Mouse (Mus musculus): Measurements from ENCODE around the gene Plcl2.
A peak's percentile ranks its signal among the peaks of the same experiment; 100 is the strongest.
"Not testable (repeated sequence)": the region's sequence is repeated elsewhere in the genome, so short reads cannot be mapped to it uniquely, and the experiment has no call there.

Gene Plcl2

DNA sequence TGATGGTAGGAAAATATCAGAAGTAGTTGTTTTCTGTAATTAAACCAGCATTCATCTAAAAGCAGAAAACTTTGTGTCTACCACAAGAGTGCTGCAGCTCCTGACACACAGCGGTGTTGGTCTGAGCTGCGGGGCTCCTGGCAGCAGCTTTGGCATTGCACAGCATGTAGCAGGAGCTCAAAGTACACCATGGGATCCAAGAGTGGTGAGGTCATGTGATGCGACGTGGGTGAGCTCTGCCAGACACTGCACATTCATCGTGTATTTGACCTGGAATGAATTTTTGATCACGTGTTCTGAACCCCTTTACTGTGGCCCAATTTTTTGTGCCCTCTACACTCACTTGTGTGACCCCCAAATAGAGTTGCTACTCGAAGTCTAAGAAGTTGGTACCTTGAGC, 6.1 kb upstream of the Plcl2 start:
- no peak for DNase-seq

DNA sequence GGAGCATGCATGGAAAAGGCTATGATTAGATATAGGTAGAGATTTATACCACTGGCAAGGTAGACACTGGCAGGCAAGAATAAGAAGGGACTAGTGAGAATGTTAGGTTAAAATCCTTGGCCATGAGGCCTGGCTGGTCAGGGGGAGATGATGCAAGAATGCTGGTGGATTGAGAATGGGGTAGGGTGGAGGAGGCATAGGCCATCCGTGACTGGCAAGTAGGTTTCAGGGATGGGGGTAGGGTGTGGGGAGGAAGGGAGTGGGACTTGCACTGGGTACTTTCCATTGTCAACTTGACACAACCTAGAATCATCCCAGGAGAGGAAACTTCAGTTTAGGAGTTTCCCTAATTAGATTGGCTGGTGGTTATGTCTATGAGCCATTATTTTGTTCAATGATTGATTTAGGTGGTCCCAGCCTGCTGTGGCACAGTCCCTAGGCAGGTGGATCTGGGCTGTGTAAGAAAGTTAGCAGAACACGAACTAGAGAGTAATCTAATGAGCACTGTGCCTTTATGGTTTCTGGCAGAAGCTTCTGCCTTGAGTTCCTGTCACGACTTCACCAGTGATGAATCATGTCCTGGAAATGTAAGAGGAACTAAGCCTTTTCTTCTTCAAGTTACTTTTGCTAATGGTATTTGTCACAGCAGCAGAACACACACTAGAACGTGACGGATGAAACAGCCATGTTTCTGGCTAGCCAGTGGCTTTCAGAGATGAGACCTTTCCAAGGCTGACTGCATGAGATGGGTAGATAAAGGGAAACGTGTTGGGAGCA, 4.9 kb upstream of the Plcl2 start:
- no peak for DNase-seq

DNA sequence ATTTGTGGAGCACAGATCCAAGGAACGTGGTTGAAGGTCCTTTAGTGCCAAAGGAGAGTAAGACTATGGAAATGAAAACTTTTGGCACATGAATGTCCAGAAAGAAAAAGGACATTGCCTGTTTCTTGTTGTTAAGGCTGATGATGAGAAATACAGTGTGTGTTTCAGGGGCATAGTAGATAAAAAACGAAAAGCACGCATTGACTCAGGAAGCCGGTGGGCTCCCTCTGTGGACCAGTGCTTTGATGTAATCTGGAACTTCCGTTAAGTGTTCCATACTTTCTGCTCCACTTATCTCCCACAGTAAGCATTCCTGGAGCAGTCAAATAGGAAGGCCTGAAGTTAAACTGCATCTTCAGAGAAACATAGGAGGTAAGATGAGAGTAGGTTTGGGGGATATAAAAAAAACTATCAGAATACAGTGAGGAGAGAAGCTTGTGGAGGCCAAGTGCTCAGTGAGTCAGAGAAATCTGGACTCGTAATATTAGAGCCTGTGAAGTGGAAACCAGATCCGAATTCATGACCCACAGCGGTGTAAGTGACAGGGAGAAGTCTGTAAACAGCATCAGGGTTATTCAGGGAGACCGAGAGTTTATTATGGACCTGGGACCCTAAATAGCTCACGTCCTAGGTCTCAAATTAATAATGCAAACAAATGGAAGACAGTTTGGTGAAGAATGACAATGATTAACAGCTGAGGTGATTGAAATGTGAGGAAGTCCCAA, 3.1 kb upstream of the Plcl2 start:
- no peak for DNase-seq

GRCm38 (mm10) chr17:50506861-50507321, 2.3 kb upstream of the Plcl2 start:
- DNase-seq, result peak; percentile 61 to 67

GRCm38 (mm10) chr17:50508055-50508774, 988 bp upstream of the Plcl2 start:
- DNase-seq, result peak; percentile 28 to 50

- DNase-seq, result peak; percentile 86
These were observed 390 bp upstream of the Plcl2 start for GRCm38 (mm10) chr17:50508775-50509250.

GRCm38 (mm10) chr17:50510279-50510678, 1.1 kb downstream of the Plcl2 start:
- no peak for DNase-seq

DNA sequence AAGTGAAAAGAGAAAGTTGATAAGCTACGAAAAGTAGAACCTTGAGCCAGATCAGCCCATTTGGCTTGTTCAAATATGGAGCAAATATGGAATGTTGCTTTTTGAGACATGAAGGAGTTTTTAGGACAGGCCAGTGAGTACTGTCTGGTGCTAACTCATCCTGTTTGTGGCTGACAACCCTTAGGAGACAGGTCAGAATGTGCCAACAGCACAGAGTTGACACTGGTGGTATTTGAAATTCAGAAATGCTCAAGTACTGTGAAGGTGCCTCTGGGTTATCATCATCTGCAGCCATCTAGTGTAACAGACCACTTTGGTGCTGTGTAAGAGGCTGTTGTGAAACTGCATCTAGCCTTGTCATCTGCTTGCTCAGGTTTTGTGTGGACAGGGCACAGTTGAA, 1.5 kb downstream of the Plcl2 start:
- DNase-seq, result no peak

DNA sequence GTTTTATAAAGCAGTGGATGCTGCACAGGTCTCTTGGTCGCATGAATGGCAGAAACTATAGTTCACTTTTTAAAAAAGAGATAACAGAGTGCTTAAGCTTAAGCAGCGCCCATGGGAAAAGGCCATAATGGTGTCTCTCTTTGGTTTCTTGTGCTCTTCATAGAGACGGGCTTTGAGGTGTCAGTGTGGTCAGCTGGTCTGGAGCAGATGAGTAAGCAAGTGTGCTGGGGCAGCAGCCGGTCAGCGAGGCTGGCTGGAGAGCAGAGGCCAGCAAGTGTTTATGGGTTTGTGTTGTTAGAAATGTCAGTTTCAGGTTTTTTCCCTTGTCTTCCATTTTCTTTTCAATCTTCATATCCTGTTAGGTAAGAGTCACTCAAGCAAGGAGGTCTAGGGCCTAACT, 3.0 kb downstream of the Plcl2 start:
- no peak for DNase-seq

- no peak for DNase-seq
These were observed 3.6 kb downstream of the Plcl2 start for GRCm38 (mm10) chr17:50512841-50513240.

DNA sequence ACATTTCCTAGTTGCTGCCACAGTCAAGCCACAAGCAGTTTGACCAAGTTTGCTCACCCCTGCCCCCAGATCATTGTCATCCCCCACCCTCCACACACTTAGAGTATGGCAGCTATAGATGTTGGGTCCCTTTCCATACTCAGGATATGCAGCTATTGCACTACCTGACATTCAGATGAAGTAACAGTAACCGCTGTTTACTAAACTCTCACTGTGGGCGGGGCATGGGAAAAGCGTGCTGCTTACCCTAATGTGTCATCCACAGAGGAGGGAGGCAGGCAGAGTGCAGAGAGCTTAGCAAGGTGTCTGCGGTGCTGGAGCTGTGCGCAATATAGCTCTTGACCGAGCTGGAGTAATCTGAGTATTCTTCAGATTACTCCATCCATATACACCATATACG, 4.2 kb downstream of the Plcl2 start:
- DNase-seq, result no peak

DNA sequence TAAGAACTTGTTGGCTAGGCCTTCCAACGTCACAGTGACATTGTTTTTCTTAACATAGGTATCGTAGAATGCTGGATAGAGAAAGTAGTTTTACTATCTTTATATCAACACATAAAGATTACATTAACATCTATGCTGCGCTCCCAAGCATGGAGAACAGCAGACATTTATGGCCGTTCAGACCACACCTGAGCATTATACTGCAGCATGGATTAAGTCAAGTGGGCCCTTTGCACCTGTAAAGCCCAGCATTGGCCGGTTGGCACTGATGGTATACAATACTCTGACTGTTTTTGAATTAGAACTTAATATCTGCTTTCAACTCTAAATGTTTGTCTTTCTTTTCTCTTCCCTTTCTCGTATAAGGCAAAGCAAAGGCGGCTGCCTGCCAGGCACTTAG, 4.8 kb downstream of the Plcl2 start:
- no peak for DNase-seq

GRCm38 (mm10) chr17:50515926-50516325, 6.7 kb downstream of the Plcl2 start:
- no peak for DNase-seq

DNA sequence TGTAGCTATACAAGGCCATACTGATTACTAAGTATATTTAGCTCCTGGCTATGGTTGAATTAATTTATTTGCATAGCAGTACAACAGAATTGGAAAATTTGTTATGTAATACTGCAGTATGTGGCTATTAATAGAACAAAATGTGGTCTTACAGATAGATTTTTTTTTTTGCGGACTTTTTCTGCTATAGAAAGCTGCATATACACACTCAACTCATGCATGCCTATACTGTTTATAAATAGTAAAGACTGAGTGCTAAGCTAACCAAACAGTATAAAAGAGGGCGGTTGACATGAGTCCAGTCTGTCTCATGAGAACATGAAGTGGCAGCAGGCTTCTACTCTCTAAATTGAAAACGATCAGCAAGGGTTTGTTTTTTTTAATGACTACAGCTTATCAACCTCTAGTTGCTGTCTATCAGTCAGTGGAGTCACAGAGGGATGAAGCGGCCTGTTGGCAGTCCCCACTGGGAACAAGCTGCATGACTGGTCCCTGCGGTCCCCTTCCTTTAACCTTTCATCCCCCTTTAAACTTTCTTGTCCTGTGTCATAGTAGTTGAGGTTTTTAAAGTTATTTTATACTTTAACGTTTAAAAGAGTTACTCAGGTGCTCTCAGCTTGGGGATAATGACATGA, 8.7 kb downstream of the Plcl2 start:
- no peak for DNase-seq

DNA sequence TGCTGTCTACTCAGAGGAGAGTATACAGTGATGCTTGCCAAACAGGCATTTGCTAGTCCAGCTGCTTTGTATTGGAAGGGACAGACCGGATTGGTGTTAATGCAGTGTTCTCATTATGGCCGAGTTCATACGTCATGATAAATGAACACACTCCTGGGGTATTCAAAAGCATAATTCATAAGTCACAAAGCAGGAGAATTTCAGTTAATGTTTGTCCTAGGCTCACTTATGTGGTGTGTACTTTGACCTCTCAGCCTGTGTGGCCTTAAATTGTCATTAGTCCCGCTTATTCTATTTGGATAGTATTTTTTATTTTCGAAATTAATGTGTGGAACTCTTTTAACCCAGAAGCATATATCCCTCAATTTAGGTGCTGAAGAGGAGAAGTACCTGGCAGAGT, 10.4 kb downstream of the Plcl2 start:
- DNase-seq, result no peak

DNA sequence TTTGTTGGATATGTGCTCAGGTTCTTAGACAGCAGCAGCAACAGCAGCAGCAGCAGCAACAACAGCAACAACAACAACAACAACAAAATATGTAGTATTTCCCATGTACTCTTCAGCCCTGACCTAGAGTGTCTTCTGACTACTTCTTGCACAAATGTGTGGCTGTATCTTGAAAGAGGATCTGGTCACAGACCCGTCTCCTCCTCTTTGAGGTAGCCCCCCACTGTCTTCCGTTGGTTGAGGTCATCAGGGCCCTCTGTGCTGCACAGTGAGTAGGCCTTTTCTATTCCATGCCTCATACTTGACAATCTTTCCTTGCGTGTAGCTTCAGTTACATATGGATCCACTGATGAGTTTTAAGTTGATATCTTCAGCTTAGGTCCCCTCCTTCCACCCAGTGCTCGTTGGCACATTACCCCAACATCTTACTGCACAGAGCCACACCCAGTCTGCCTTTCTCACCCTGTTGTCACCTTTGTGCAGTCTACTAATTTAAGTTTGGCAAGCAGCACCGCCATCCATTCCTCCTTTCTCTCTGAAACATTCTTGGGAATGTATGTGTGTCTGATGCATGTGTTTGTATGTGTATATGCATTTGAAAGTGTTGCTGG, 13.4 kb downstream of the Plcl2 start:
- no peak for DNase-seq

GRCm38 (mm10) chr17:50524970-50525369, 15.8 kb downstream of the Plcl2 start:
- DNase-seq, result no peak

GRCm38 (mm10) chr17:50525821-50526220, 16.6 kb downstream of the Plcl2 start:
- no peak for DNase-seq

- no peak for DNase-seq
These were observed 20.9 kb downstream of the Plcl2 start for GRCm38 (mm10) chr17:50530089-50530488.

DNA sequence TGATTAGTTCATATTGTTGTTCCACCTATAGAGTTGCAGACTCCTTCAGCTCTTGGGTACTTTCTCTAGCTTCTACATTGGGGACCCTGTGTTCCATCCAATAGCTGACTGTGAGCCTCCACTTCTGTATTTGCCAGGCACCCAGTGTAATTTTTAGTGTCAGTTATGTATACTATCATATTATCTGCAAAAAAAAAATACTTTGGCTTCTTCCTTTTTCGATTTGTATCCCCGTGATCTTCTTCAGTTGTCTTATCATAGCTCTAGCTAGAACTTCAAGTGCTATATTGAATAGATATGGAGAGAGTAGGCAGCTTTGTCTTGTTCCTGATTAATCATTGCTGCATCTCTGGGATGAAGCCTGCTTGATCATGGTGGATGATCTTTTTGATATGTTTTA, 25.7 kb downstream of the Plcl2 start:
- not testable (repeated sequence) for DNase-seq

DNA sequence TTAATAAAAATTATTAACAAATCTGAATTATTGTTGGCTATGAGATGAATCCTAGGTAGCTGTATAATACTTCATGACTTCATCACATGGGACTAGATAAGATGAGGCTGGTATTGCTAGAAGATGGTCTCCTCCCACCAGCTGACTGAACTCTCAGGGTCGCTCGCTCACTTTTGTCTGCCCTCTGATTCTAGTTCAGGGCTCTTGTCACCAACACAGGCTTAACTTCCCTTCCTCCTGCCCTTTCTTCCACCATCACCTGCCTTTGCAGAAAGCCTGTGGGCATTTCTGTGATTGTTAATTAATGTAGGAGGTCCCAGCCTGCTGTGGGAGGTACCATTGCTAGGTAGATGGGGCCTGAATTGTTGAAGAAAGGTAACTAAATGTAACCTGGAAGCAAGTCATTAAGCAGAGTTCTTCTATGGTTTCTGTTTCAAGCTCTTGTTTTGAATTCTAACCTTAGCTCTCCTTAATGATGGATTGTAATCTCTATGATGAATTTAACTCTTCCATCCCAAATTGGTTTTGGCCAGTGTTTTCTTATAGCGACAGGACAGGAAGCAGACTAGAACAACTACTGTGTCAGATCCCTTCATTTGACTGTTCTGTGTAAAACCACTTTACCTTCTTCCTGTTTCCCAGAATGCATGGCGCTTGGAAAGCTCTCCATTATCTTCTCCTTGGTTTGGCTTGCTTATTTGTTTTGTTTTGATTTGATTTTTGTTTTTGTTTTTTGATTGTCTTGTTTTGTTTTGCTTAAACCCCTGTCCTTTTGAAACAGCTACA, 27.4 kb downstream of the Plcl2 start:
- DNase-seq, result no peak

- DNase-seq, result no peak
These were observed 28.6 kb downstream of the Plcl2 start for GRCm38 (mm10) chr17:50537786-50538185.
